Mouse (Mus musculus): ENCODE measurements around the gene 4930550C14Rik. TPM values are rescaled to one million over a fixed set of nuclear protein-coding genes. Genes with fewer than 3 reads are reported as not detected.

4930550C14Rik gene
- polyA plus RNA-seq, 1 experiment from 2014 or later: 1.2 TPM

DNA sequence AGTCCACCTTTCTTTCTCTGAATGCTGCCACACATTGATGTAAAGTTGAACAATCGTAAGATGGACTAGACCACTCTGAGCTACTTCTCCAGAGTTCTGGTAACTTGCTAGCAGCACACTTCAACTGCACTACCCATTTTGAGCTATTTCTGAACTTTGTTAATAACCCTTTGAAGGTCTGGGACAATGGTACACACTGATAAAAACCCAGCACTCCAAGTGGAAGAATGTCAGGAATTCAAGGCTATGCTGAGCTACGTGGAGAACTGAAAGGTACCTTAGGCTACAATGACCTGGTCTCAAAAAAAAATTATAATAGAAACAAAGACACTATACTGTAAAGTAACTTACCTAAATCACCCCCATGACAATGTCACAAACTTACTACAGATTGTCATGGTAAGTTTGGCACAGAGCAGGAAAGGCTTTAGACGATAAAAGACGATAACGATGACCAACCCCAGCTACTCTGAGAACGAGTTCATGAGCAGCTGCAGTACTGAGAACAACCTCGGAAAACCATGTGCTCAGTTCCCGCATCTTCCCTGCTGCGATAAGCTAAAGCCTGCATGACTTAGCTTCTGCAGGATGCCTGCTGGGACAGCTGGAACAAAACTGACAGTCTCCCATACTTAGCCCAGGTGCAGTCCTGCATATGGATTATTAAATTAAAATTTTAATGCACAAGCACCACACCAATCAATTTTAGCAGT is 70.8 kb downstream of the 4930550C14Rik start:
- H3K9ac ChIP-seq: no peak overlapping the region
- no peak overlapping the region for H3K27ac ChIP-seq
- no peak for DNase-seq
- no peak overlapping the region for H3K4me3 ChIP-seq (replicated peaks)
- 76% methylated on average over 9 of the region's 9 CpGs for WGBS (ENCODE audit: insufficient replicate concordance)
- no peaks in the 10 kb centered on the region for H3K4me1 ChIP-seq (replicated peaks)
- peaks cover 7% of the 10 kb centered on the region; the same call in 1 of the 2 replicates for H3K36me3 ChIP-seq
- no peaks in the 10 kb centered on the region for H3K9me3 ChIP-seq (replicated peaks)
- H3K4me2 ChIP-seq: no peak overlapping the region
- ATAC-seq (ENCODE audit: low read depth): no peak
- no peaks in the 10 kb centered on the region for H3K27me3 ChIP-seq

Small RNA genes lying within 50 kb of the gene (microRNA-seq; reads per million reads assigned to microRNA genes)
- not detected for gene Mir130c

Other genes starting within 250 kb of the 4930550C14Rik start
- gene Ddx10, start 154.3 kb upstream of the 4930550C14Rik start, polyA plus RNA-seq (2015; fragmentation: Nextera tagmentation; extraction: Ambion mirVana): 18.7 and 22.7 TPM in 2 replicates
- 0.16 and 0.24 TPM in 2 replicates for gene Exph5, start 100.7 kb upstream of the 4930550C14Rik start, polyA plus RNA-seq (2015; fragmentation: Nextera tagmentation; extraction: Ambion mirVana)
- 5.3 and 6.6 TPM in 2 replicates for gene Kdelc2, start 18.3 kb upstream of the 4930550C14Rik start, polyA plus RNA-seq (2015; fragmentation: Nextera tagmentation; extraction: Ambion mirVana)
- gene Atm, start 134.4 kb downstream of the 4930550C14Rik start, polyA plus RNA-seq (2015; fragmentation: Nextera tagmentation; extraction: Ambion mirVana): 5.0 and 7.0 TPM in 2 replicates
- 8.0 and 11.1 TPM in 2 replicates for gene Npat, start 134.7 kb downstream of the 4930550C14Rik start, polyA plus RNA-seq (2015; fragmentation: Nextera tagmentation; extraction: Ambion mirVana)
- 58.2 and 71.8 TPM in 2 replicates for gene Acat1, start 208.1 kb downstream of the 4930550C14Rik start, polyA plus RNA-seq (2015; fragmentation: Nextera tagmentation; extraction: Ambion mirVana)

Measured in liver, embryonic 13.5 days (tissue).